Mouse (Mus musculus): ENCODE data around the gene Cela2a. TPM values are rescaled to one million over a fixed set of nuclear protein-coding genes. Genes with fewer than 3 reads are reported as not detected.

Cela2a gene
- polyA plus RNA-seq, 1 experiment from 2014 or later = not detected

DNA sequence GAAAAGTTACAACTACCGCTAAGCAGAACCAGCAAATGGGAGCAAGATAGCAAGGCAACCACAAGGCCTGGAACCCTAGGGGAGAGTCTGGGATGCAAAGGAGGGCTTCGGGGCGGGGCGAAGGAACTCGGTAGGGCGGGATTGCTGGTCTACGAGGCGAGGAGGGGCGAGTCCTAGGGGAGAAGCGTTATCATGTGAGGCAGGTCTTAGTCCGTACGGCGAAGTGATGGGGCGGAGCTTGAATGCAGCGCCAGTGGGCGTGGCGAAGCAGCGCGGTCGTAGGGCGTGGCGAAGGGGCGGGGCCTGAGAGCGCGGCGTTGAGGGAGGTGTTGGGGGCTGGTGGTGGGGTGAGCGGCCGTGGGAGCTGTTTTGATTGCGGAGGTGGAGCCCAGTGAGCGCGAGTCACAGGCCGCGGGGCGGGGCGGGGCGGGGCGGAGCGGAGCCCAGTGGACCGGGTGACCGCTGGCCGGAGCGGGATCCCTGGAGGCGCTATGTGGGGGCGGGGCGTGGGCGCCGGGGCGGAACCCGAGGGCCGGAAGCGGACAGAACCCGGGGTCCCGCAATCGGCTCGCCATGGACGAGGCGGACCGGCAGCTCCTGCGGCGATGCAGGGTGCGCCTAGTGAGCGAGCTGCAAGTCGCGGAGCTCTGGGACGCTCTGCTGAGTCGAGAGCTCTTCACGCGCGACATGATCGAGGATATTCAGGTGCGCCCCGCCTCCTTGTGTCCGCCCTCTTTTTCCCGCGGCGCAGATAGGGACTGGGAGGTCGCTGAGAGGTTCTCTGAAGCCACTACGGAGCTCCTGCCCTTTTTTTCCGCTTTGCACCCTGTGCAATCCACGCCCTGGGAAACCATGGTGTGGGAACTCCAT is 32.4 kb downstream of the Cela2a start, which contains the start of gene Casp9:
TSS of gene Casp9 (plus strand) at position 331 of the 870 bp plus-strand sequence.
- peak; percentile 84 for ATAC-seq
- H3K36me3 ChIP-seq = peaks cover 27% of the 10 kb centered on the region
- under 1% methylated on average over 80 of the region's 80 CpGs for WGBS (ENCODE audit: insufficient replicate concordance)
- peak within 1 kb of the TSS; percentile 76 for H3K9ac ChIP-seq
- H3K4me1 ChIP-seq = peaks cover 64% of the 10 kb centered on the region
- peak within 1 kb of the TSS; percentile 99 for H3K27ac ChIP-seq
- no peaks in the 10 kb centered on the region for H3K9me3 ChIP-seq (replicated peaks)
- H3K4me3 ChIP-seq = peak within 1 kb of the TSS; percentile 76
- H3K4me2 ChIP-seq = peak within 1 kb of the TSS; percentile 76
- no peaks in the 10 kb centered on the region for H3K27me3 ChIP-seq (replicated peaks)

DNA sequence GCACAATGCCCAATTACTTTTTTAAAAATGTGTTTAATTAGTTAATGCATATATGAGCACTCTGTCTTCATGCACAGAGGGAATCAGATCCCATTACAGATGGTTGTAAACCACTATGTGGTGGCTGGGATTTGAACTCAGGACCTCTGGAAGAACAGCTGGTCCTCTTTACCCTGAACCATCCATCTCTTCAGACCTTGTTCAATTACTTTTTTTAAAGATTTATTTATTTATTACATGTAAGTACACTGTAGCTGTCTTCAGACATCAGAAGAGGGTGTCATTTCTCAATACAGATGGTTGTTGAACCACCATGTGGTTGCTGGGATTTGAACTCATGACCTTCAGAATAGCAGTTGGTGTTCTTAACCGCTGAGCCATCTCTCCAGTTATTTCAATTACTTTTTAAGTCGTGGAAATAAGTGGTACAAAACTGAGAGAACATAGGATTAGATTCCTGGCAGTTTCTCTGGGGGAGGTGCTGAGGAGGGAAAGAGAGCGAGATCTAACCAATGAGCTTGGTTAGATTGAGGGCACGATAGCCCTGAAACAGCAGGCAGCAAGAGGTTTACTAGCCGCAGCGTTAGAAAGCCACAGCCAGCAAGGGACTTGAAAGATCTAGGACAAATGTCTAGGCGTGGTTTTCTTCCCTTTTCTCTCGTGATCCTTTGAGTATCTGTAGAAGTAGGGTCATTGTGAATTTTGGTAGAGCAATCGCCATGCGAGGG is 33.2 kb downstream of the Cela2a start:
- H3K4me1 ChIP-seq = peaks cover 64% of the 10 kb centered on the region
- WGBS (ENCODE audit: insufficient replicate concordance) = 9% methylated on average over 10 of the region's 10 CpGs

GRCm38 (mm10) chr4:141791951-141792350 is 34.0 kb downstream of the Cela2a start:
- peaks cover 64% of the 10 kb centered on the region for H3K4me1 ChIP-seq
- ATAC-seq = no peak
- no peak overlapping the region for H3K9ac ChIP-seq
- H3K27me3 ChIP-seq (replicated peaks) = no peaks in the 10 kb centered on the region
- H3K4me2 ChIP-seq = no peak overlapping the region
- peaks cover 27% of the 10 kb centered on the region for H3K36me3 ChIP-seq
- peak overlapping the region; percentile 99 for H3K27ac ChIP-seq
- no peak overlapping the region for H3K4me3 ChIP-seq
- H3K9me3 ChIP-seq (replicated peaks) = no peaks in the 10 kb centered on the region
- 85% methylated on average over 8 of the region's 8 CpGs for WGBS (ENCODE audit: insufficient replicate concordance)

More for the DNA sequence above, 33.2 kb downstream of the Cela2a start:
- peak overlapping the region; percentile 76 for H3K4me2 ChIP-seq
- peak overlapping the region; percentile 99 for H3K27ac ChIP-seq
- peak overlapping the region; percentile 55 for H3K9ac ChIP-seq
- peaks cover 27% of the 10 kb centered on the region for H3K36me3 ChIP-seq
- H3K4me3 ChIP-seq = peak overlapping the region; percentile 76
- no peaks in the 10 kb centered on the region for H3K9me3 ChIP-seq (replicated peaks)
- H3K27me3 ChIP-seq (replicated peaks) = no peaks in the 10 kb centered on the region
- peak; percentile 11; the same call in 1 of the 2 replicates for ATAC-seq

DNA sequence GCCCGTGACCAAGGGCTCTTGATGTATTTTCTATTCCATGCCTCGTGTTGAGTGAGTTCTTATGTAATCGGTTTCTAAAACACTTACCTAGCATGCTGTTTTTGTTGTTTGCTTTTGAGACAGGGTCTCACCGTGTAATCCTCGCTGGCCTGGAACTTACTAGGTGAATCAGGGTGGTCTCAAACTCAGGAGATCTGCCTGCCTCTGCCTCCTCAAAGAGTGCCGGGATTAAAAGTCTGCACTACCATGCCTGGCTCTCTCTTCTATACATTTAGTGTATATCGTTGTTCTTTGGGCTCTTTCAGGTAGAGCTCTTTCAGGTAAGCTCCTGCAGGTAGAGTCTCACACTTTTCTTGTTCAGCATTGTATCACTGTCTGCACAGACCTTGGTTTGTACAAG is 34.5 kb downstream of the Cela2a start:
- ATAC-seq = no peak
- peaks cover 26% of the 10 kb centered on the region for H3K36me3 ChIP-seq
- no peaks in the 10 kb centered on the region for H3K27me3 ChIP-seq (replicated peaks)
- H3K27ac ChIP-seq = peak overlapping the region; percentile 92
- peaks cover 62% of the 10 kb centered on the region for H3K4me1 ChIP-seq
- WGBS (ENCODE audit: insufficient replicate concordance) = 82% methylated on average over 7 of the region's 7 CpGs
- no peak overlapping the region for H3K9ac ChIP-seq
- no peak overlapping the region for H3K4me3 ChIP-seq
- H3K4me2 ChIP-seq = peak overlapping the region; percentile 87
- no peaks in the 10 kb centered on the region for H3K9me3 ChIP-seq (replicated peaks)

- peaks cover 52% of the 10 kb centered on the region for H3K4me1 ChIP-seq
- peak within 1 kb of the TSS; percentile 92 for H3K27ac ChIP-seq
- ATAC-seq = peak; percentile 78
- H3K9me3 ChIP-seq (replicated peaks) = no peaks in the 10 kb centered on the region
- peak within 1 kb of the TSS; percentile 94 for H3K4me3 ChIP-seq
- H3K27me3 ChIP-seq (replicated peaks) = no peaks in the 10 kb centered on the region
- peak within 1 kb of the TSS; percentile 98 for H3K9ac ChIP-seq
- 1% methylated on average over 42 of the region's 42 CpGs for WGBS (ENCODE audit: insufficient replicate concordance)
- H3K36me3 ChIP-seq = peaks cover 29% of the 10 kb centered on the region
- peak within 1 kb of the TSS; percentile 87 for H3K4me2 ChIP-seq
Observed at GRCm38 (mm10) chr4:141790524-141790990, 35.4 kb downstream of the Cela2a start, which contains the start of gene Dnajc16. Dnajc16 (minus strand) TSS chr4:141790931.

DNA sequence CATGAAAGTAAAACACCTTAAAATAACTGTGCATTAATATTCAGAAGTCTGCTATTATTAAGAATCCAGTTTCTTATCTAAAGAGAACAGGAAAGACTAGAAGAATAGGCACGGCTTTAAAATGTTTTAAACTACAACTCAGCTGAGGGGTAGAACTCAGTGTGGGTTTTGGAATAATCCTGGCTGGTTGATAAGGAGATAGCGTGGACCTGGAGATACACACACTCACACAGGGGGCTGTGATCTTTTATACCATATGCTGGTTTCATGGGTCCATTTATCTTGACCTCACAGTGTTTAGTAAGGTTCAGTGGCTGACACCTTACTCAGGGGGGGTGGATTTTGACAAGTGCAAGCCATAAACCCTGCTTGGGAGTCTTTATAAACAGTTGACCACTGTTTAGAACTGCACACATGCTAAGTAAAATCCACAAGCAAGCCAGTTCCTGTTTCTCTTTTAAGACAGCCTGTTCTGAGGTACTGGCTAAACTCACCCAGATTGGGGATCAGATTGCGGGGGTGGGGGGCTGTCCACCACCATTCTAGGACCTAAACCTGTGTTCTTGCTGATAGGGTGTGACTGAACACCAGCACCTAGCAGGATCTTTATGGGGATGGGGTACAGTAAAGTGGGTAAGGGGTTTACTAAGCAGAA is 36.3 kb downstream of the Cela2a start:
- 13% methylated on average over 3 of the region's 3 CpGs for WGBS (ENCODE audit: insufficient replicate concordance)
- peak overlapping the region; percentile 94 for H3K4me3 ChIP-seq
- H3K4me2 ChIP-seq = peak overlapping the region; percentile 87
- H3K4me1 ChIP-seq = peaks cover 44% of the 10 kb centered on the region
- peak overlapping the region; percentile 98 for H3K9ac ChIP-seq
- H3K36me3 ChIP-seq = peaks cover 38% of the 10 kb centered on the region
- no peak for ATAC-seq
- H3K9me3 ChIP-seq (replicated peaks) = no peaks in the 10 kb centered on the region
- no peaks in the 10 kb centered on the region for H3K27me3 ChIP-seq (replicated peaks)
- H3K27ac ChIP-seq = peak overlapping the region; percentile 92

DNA sequence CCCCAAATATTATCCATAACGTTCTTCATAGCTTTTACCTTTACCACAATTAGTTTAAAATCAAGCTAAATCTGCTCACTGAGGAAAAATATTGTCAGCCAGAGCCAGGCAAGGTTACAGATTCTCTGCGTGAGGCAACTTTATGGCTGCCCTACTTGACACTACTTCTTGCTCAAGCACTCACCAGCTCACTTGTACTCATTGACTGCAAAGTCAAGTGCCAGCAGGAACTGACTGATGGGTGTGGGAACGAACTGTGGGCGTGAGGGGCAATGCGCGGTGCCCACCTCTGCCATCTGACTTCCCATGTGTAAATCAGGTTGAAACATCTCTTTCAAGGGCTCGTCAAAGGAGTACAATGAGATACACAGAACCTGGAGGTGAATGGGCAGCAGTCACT is 38.5 kb downstream of the Cela2a start:
- H3K9me3 ChIP-seq (replicated peaks) = no peaks in the 10 kb centered on the region
- no peak overlapping the region for H3K4me2 ChIP-seq
- peaks cover 30% of the 10 kb centered on the region for H3K4me1 ChIP-seq
- no peak overlapping the region for H3K27ac ChIP-seq
- H3K4me3 ChIP-seq = no peak overlapping the region
- no peak overlapping the region for H3K9ac ChIP-seq
- no peak for ATAC-seq
- H3K36me3 ChIP-seq = peaks cover 60% of the 10 kb centered on the region
- H3K27me3 ChIP-seq (replicated peaks) = no peaks in the 10 kb centered on the region
- 89% methylated on average over 7 of the region's 7 CpGs for WGBS (ENCODE audit: insufficient replicate concordance)

DNA sequence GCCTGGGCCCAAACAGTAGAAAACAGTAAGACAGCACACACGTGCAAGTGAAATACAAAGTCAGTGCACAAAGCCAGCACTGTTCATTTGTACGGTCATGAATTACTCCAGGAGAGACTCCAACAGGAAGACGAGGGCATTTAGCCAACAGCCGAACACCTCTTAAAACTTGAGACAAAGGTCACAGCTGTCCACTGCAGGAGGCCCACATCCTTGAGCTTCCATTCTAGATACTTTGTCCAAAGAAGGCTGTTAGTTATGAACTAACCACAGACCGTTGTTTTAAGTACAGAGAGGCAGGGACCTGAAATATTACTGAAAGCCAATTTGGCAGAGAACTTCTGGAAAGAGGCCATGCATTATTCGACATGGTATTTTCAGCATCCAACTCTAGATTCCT is 38.9 kb downstream of the Cela2a start:
- Histone ChIP-seq H3K9me3 (replicated peaks) (no peaks in the 10 kb centered on the region), H3K36me3 (peaks cover 64% of the 10 kb centered on the region), H3K9ac (no peak overlapping the region), H3K27me3 (replicated peaks) (no peaks in the 10 kb centered on the region), H3K27ac (no peak overlapping the region), H3K4me2 (no peak overlapping the region), H3K4me3 (no peak overlapping the region), H3K4me1 (peaks cover 26% of the 10 kb centered on the region)
- 87% methylated on average over 6 of the region's 6 CpGs for WGBS (ENCODE audit: insufficient replicate concordance)
- ATAC-seq = no peak

DNA sequence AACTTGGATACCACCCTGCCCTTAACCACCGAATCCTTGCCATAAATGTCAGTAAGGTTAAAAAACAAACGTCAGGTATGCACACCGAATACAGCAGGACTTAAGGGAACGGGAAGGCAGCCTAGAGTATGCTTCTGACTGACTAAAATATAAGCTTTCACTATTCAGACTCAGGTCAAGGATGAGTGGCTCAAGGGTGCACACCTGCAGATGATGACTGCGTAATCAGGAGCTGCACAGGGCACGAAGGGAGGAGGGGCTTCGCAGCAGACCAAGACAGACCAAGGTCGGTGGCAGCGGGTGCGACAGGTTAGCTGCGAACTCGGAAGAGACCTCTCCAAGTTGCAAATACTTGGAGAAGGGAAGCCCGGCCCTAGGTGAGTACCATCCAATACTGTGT is 39.8 kb downstream of the Cela2a start:
- Histone ChIP-seq H3K27ac (no peak overlapping the region), H3K36me3 (peaks cover 74% of the 10 kb centered on the region), H3K9ac (no peak overlapping the region), H3K27me3 (replicated peaks) (no peaks in the 10 kb centered on the region), H3K4me3 (no peak overlapping the region), H3K4me1 (peaks cover 17% of the 10 kb centered on the region), H3K4me2 (no peak overlapping the region), H3K9me3 (replicated peaks) (no peaks in the 10 kb centered on the region)
- WGBS (ENCODE audit: insufficient replicate concordance) = 81% methylated on average over 13 of the region's 13 CpGs
- ATAC-seq = no peak

DNA sequence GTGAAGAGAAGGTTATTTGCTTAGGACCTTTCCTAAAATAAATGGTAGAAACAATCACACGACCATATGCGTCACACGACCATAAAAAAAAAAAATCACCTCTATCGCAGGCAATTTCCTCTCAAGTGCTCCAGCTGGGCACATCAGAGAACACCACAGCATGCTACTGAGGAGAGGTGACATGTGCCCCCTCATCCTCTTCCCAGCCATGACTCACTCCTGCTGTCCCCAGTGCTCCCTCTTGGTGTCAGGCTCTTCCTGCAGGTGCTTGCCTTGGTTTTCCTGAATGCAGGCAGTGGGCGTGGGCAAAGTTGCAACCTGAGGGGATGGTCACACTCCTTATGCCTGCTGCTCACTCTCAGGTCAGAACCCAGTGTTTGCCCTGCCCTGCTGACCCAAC is 41.1 kb downstream of the Cela2a start:
- Histone ChIP-seq H3K9me3 (replicated peaks) (no peaks in the 10 kb centered on the region), H3K4me2 (no peak overlapping the region), H3K27me3 (replicated peaks) (no peaks in the 10 kb centered on the region), H3K27ac (no peak overlapping the region), H3K36me3 (peaks cover 87% of the 10 kb centered on the region), H3K4me3 (no peak overlapping the region), H3K4me1 (peaks cover 11% of the 10 kb centered on the region), H3K9ac (no peak overlapping the region)
- 79% methylated on average over 5 of the region's 5 CpGs for WGBS (ENCODE audit: insufficient replicate concordance)
- ATAC-seq = no peak

- Histone ChIP-seq H3K4me3 (no peak overlapping the region), H3K36me3 (peaks cover 97% of the 10 kb centered on the region), H3K9me3 (replicated peaks) (no peaks in the 10 kb centered on the region), H3K27ac (no peak overlapping the region), H3K4me1 (peaks cover 5% of the 10 kb centered on the region; the same call in 1 of the 2 replicates), H3K27me3 (replicated peaks) (no peaks in the 10 kb centered on the region), H3K4me2 (no peak overlapping the region), H3K9ac (no peak overlapping the region)
- no peak for ATAC-seq
- 91% methylated on average over 8 of the region's 8 CpGs for WGBS (ENCODE audit: insufficient replicate concordance)
Observed at GRCm38 (mm10) chr4:141781201-141781985, 44.6 kb downstream of the Cela2a start.

All from liver, embryonic 12.5 days (tissue).